Mouse (Mus musculus) lung, embryonic 15.5 days (tissue): ENCODE measurements around the gene Folr2. TPM values are rescaled to one million over a fixed set of nuclear protein-coding genes. Genes with fewer than 3 reads are reported as not detected.
A peak's percentile ranks its signal among the peaks of the same experiment; 100 is the strongest.

Experiments used
- ATAC-seq: fragments of 200-750 bp; cut with Nextera tagmentation; 2 replicates; pipeline ENCODE4 v1.8.0; 2017; ENCODE audit warnings: moderate number of reproducible peaks, borderline replicate concordance; ENCODE audit not compliant: low FRiP score, low TSS enrichment; ENCODE audit errors: extremely low read depth
- H3K27ac ChIP-seq: fragments of 300-500 bp; sonication (generic); 2 replicates; pipeline ENCODE4 v1.5.1; 2015; ENCODE audit warnings: moderate library complexity, mild to moderate bottlenecking, inconsistent platforms
- H3K27me3 ChIP-seq: fragments of 300-500 bp; sonication (generic); 2 replicates; pipeline ENCODE4 v1.6.1; 2015; ENCODE audit warnings: inconsistent platforms
- H3K36me3 ChIP-seq: fragments of 300-500 bp; sonication (generic); 2 replicates; pipeline ENCODE4 v1.6.1; 2015; ENCODE audit warnings: inconsistent platforms
- H3K4me1 ChIP-seq: fragments of 300-500 bp; sonication (generic); 2 replicates; pipeline ENCODE4 v1.6.1; 2015; ENCODE audit warnings: inconsistent platforms
- H3K4me2 ChIP-seq: fragments of 300-500 bp; sonication (generic); 2 replicates; pipeline ENCODE4 v1.6.1; 2015; ENCODE audit warnings: inconsistent platforms, mild to moderate bottlenecking, moderate library complexity
- H3K4me3 ChIP-seq: fragments of 300-500 bp; sonication (generic); 2 replicates; pipeline ENCODE4 v1.5.1; 2015; ENCODE audit warnings: mild to moderate bottlenecking, inconsistent platforms
- H3K9ac ChIP-seq: fragments of 300-500 bp; sonication (generic); 2 replicates; pipeline ENCODE4 v1.6.1; 2015; ENCODE audit warnings: inconsistent platforms
- H3K9me3 ChIP-seq: fragments of 300-500 bp; sonication (generic); 2 replicates; pipeline ENCODE4 v1.6.1; 2016; ENCODE audit warnings: inconsistent platforms
- WGBS: fragments of 180-500 bp; shearing (Covaris S2); methylation state at CpG from one replicate; pipeline ENCODE4 v1.1.7; 2015; 5-methylcytosine and 5-hydroxymethylcytosine counted together
- polyA plus RNA-seq: library from polyadenylated mRNA; unstranded; fragments of >200 nt; fragmentation: Nextera tagmentation; extraction: Ambion mirVana; gene quantifications from 2 replicates; pipeline ENCODE4 v1.2.1, GENCODE M21; 2015

The Folr2 gene
- polyA plus RNA-seq, 1 experiment from 2014 or later: 1.0 TPM

DNA sequence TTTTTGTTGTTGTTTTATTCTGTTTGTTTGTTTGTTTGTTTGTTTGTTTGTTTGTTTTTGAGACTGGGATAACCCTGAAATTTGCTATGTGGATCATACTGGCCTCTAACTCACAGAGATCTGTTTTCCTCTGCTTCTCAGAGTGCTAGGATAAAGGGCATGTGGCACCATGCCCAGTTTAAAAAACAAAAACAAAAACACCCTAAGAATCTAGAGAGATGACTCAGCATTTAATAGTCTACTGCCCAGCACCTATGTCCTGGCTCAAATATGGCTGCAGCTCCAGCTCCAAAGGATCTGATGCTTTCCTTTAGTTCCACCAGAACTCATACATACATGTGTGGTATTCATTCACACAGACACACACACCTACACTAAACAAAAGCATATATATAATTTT is 4.0 kb upstream of the Folr2 start:
- Histone ChIP-seq H3K9ac (no peak overlapping the region), H3K4me1 (no peaks in the 10 kb centered on the region), H3K27ac (no peak overlapping the region), H3K4me3 (no peak overlapping the region), H3K36me3 (no peaks in the 10 kb centered on the region), H3K4me2 (no peak overlapping the region), H3K9me3 (no peaks in the 10 kb centered on the region), H3K27me3 (no peaks in the 10 kb centered on the region)
- ATAC-seq: no peak

DNA sequence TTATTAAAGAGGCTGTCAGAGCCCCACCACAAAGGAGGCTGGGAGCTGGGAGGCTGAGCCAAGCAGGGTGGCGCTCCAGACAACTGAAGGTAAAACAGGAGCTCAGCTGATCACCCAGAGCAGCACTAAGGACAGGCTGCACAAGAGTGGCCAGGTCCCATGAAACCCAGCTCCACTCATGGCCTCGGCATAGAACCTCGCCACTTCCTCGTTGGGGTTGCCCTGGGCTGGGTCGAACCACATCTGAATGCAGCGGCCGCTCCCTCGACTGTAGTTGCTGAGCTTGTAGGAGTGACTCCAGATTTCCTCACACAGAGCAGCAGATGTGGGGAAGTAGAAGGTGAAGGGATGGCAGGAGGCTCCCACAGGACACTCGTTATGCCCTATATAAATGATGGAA is 1.4 kb upstream of the Folr2 start:
- H3K4me2 ChIP-seq: no peak overlapping the region
- no peak for ATAC-seq

DNA sequence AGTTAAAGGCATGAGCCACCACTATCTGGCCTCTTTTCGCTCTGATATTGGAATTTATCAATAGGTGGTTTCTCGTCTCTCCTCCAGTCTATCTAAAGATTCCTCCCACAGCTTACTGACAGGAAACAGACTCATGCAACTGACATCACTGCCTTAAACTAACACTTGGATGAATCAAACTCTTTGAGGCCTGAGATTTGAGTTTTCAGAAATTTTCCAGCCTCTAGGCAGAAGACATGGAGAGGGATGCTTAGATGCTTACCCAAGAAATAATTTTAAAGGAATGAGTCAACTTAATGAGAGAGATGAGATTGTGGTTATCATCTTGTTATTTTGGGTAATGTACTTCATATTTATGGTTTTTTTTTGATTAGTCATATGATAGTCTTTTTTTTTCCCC is 3.2 kb downstream of the Folr2 start:
- H3K9ac ChIP-seq: no peak overlapping the region
- no peaks in the 10 kb centered on the region for H3K4me1 ChIP-seq
- H3K4me2 ChIP-seq: no peak overlapping the region
- no peaks in the 10 kb centered on the region for H3K36me3 ChIP-seq
- WGBS: 66% methylated on average over 2 of the region's 2 CpGs
- no peaks in the 10 kb centered on the region for H3K27me3 ChIP-seq
- no peak for ATAC-seq
- H3K27ac ChIP-seq: no peak overlapping the region
- H3K9me3 ChIP-seq: no peaks in the 10 kb centered on the region
- H3K4me3 ChIP-seq: no peak overlapping the region

More for the DNA sequence above, 1.4 kb upstream of the Folr2 start:
- H3K36me3 ChIP-seq: no peaks in the 10 kb centered on the region
- H3K4me3 ChIP-seq: no peak overlapping the region
- WGBS: 70% methylated on average over 9 of the region's 9 CpGs
- H3K9me3 ChIP-seq: no peaks in the 10 kb centered on the region
- H3K27ac ChIP-seq: no peak overlapping the region
- no peak overlapping the region for H3K9ac ChIP-seq
- no peaks in the 10 kb centered on the region for H3K27me3 ChIP-seq
- H3K4me1 ChIP-seq: no peaks in the 10 kb centered on the region

DNA sequence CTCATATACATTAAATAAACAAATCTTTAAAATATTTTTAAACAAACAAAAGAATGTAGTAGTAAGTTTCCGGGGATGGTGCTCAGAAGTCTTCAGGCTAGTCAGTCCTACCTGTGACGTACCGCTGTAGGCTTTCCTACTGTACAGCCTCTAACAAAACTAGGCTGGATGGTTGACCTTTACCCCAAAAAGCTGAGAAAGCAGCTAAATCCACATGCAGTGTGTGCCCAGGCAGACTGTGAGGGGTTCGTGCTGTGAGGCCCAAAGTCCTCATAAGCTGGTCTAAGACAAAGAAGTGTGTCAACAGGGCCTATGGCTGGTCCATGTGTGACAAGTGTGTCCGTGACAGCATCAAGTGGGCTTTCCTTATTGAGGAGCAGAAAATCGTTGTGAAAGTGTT is 4.1 kb downstream of the Folr2 start:
- H3K4me1 ChIP-seq: no peaks in the 10 kb centered on the region
- no peak overlapping the region for H3K4me3 ChIP-seq
- WGBS: 75% methylated on average over 6 of the region's 6 CpGs
- H3K9ac ChIP-seq: no peak overlapping the region
- H3K27ac ChIP-seq: no peak overlapping the region
- no peak overlapping the region for H3K4me2 ChIP-seq
- no peaks in the 10 kb centered on the region for H3K27me3 ChIP-seq
- H3K36me3 ChIP-seq: no peaks in the 10 kb centered on the region
- no peaks in the 10 kb centered on the region for H3K9me3 ChIP-seq
- no peak for ATAC-seq

DNA sequence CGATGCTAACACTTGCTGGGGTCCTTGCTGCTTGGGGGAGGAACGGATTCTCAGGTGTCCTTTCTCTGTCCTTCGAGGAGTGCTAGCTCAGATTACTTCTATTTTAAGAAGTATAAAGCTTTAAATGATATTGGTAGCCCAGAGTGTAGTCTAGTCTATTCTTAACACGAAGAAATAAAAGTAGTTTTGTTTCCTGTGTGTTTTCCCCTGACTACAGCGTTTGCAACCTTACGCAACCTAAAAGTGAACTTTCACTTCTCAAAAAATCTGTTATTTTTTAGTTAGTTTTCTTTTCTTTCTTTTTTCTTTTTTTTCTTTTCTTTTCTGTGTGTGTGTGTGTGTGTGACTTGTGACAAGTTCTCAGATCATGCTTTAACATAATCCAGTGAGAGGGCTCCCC is 5.3 kb downstream of the Folr2 start:
- no peak overlapping the region for H3K4me3 ChIP-seq
- no peak overlapping the region for H3K27ac ChIP-seq
- H3K9ac ChIP-seq: no peak overlapping the region
- H3K9me3 ChIP-seq: no peaks in the 10 kb centered on the region
- no peak for ATAC-seq
- WGBS: 81% methylated on average over 6 of the region's 6 CpGs
- no peaks in the 10 kb centered on the region for H3K27me3 ChIP-seq
- no peak overlapping the region for H3K4me2 ChIP-seq
- H3K36me3 ChIP-seq: no peaks in the 10 kb centered on the region
- H3K4me1 ChIP-seq: no peaks in the 10 kb centered on the region

DNA sequence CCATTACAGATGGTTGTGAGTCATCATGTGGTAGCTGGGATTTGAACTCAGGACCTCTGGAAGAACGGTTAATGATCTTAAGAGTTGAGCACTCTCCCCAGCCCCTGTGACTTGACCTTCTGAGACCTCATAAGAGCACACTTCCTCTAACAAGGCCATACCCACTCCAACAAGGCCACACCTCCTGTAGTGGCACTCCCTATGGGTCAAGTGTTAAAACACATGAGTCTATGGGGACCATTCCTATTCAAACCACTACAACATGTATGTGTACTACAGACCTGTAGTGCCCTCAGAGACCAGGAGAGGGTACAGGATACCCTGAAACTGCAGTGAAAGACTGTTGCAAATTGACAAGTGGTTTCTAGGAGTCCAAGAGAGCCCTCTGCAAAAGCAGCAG is 9.1 kb downstream of the Folr2 start:
- H3K9me3 ChIP-seq: no peaks in the 10 kb centered on the region
- no peak overlapping the region for H3K4me3 ChIP-seq
- no peak overlapping the region for H3K9ac ChIP-seq
- no peaks in the 10 kb centered on the region for H3K36me3 ChIP-seq
- no peak overlapping the region for H3K27ac ChIP-seq
- no peak for ATAC-seq
- H3K27me3 ChIP-seq: no peaks in the 10 kb centered on the region
- 81% methylated on average over 1 of the region's 1 CpGs for WGBS
- no peaks in the 10 kb centered on the region for H3K4me1 ChIP-seq
- H3K4me2 ChIP-seq: no peak overlapping the region

DNA sequence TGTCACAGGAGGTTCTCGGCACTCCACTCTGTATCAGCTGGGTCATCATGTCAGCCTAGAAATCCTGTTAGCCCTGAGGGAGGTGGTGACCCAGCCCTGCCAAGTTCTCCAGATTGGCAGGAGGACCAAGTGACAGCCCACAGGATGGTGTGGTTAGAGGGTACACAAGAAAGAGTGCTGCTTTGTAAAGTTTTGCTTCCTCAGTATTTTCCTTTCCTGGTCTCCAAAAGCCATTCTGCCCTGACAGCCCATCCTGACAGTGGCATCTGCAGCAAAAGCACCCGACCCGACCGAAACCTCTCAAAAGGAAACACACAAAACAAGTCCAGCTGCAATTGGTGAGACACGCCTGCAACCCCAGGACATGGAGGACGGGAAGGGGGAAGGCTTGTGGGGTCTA is 12.8 kb downstream of the Folr2 start:
- ATAC-seq: no peak
- Histone ChIP-seq H3K27ac (no peak overlapping the region), H3K9ac (no peak overlapping the region), H3K27me3 (no peaks in the 10 kb centered on the region), H3K4me1 (no peaks in the 10 kb centered on the region), H3K9me3 (no peaks in the 10 kb centered on the region), H3K4me2 (no peak overlapping the region), H3K4me3 (no peak overlapping the region), H3K36me3 (no peaks in the 10 kb centered on the region)
- 52% methylated on average over 6 of the region's 6 CpGs for WGBS

DNA sequence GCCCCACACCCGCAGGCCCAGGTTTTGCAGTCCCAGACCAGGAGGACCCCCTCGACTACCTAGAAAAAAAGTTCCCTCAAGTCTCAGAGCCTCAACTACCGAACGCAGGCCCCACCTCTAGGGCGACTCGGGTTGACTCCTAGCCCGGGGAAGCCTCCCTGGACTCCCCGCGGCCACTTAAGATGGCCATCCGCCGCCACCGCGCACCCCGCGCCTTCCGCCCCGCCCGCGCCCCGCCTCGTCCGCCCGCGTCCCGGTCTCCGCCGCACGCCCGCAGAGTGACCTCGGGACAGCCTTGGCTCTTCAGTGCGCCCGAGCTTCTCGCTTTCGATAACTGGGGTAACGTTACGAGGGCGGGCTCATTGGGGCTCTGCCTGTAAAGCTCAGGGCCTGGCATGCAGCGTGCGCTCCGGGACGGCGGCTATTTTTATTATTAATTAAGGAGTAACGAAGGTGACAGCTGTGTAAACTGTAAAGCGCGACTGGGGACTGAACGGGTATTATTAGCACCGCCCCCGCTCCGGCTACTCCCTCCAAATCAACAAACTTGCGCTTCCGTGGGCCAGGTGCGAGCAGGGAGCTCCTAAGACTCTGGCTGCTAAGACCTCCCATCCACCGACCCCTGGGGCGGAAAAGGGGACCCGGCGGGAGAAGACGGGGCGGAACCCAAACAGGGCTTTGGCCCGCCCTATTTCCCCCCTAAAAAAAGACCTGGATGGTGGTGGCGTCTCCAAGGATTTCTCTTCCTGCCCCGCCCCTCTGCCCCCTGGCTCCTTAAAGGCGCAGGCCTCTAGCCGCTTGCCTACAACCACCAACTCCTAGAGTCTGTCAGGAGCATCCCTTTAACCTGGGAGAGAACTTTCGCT is 19.2 kb downstream of the Folr2 start, which contains the start of gene Inppl1:
Gene Inppl1 (minus strand): TSS at position 624 of the 866 bp plus-strand sequence.
- Histone ChIP-seq H3K4me2 (peak within 1 kb of the TSS; percentile 73), H3K9me3 (no peaks in the 10 kb centered on the region), H3K27me3 (no peaks in the 10 kb centered on the region), H3K4me3 (peak within 1 kb of the TSS; percentile 82), H3K4me1 (peaks cover 31% of the 10 kb centered on the region), H3K27ac (peak within 1 kb of the TSS; percentile 98), H3K36me3 (peaks cover 10% of the 10 kb centered on the region; the same call in 1 of the 2 replicates), H3K9ac (peak within 1 kb of the TSS; percentile 92)
- under 1% methylated on average over 64 of the region's 64 CpGs for WGBS
- peak; percentile 90 for ATAC-seq

DNA sequence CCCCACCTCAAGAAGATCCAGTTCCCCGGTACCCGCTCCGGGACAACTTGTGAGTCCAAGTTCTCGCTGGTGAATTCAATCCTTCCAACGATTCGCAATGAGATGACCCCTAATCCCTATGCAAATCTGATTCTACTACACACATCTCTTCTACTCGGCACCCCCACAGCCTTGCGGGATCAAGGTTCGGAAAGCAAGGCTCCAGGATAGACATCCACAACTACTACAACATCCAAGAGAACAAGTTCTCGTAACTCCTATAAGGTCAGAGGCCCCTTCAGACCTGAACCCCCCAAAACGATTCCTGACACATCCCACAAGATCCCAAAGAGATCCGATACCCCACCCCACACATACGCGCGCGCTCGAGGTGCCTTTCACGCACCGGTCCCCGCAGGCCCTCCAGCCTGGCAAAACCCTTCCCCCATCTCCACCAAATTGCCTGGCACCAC is 19.8 kb downstream of the Folr2 start:
- WGBS: 0% methylated on average over 20 of the region's 20 CpGs

DNA sequence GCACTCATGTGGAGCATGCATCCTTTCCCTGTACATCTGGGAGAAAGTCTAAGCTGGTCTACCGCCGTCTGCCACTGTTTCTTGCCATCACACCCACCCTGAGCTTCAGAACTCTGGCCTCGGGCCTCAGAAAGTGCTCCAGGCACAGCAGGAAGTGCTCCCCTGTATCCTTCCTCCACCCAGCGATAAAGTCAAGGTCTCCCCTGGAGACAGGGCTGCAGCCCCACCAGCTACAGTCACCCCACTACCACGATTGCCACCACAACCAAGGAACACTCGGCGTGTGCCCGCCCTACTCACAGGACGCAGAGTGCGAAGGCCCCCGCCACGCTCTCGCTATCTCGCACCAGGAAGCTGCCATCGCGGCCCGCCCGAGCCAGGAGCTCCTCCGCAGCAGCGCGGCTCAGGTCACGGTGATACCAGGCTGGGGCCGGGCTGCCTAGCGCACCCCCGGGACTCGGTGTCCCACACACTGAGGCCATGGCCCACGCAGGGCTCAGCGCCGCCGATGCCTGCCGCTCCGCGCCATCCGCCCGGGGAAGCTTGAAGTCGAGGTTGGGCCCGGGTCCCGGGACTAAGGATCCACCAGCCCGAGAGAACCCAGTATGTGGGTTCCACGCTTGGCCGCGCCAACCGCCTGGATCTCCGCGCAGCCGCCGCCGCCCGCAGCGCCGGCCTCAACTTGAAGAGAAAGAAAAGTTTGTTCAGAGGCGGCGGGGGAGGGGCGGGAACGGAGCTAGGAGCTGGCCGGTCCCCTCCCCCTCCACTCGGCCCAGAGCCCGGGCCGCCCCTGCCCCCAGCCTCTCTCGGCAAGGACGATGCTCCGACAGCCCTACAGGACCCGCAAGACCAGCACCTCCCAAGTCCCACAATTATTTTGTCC is 20.5 kb downstream of the Folr2 start:
- H3K27ac ChIP-seq: peak overlapping the region; percentile 98
- no peaks in the 10 kb centered on the region for H3K9me3 ChIP-seq
- peak; percentile 41 for ATAC-seq
- H3K9ac ChIP-seq: peak overlapping the region; percentile 92
- H3K4me3 ChIP-seq: peak overlapping the region; percentile 82
- WGBS: under 1% methylated on average over 62 of the region's 63 CpGs
- H3K4me1 ChIP-seq: peaks cover 31% of the 10 kb centered on the region
- H3K36me3 ChIP-seq: peaks cover 23% of the 10 kb centered on the region
- H3K27me3 ChIP-seq: no peaks in the 10 kb centered on the region
- H3K4me2 ChIP-seq: peak overlapping the region; percentile 73

More for the DNA sequence above, 19.8 kb downstream of the Folr2 start:
- H3K27ac ChIP-seq: peak overlapping the region; percentile 98
- no peaks in the 10 kb centered on the region for H3K9me3 ChIP-seq
- peaks cover 17% of the 10 kb centered on the region for H3K36me3 ChIP-seq
- H3K4me1 ChIP-seq: peaks cover 31% of the 10 kb centered on the region
- peak overlapping the region; percentile 82 for H3K4me3 ChIP-seq
- H3K4me2 ChIP-seq: peak overlapping the region; percentile 73
- H3K9ac ChIP-seq: peak overlapping the region; percentile 92
- ATAC-seq: no peak; the same call in 1 of the 2 replicates
- H3K27me3 ChIP-seq: no peaks in the 10 kb centered on the region

DNA sequence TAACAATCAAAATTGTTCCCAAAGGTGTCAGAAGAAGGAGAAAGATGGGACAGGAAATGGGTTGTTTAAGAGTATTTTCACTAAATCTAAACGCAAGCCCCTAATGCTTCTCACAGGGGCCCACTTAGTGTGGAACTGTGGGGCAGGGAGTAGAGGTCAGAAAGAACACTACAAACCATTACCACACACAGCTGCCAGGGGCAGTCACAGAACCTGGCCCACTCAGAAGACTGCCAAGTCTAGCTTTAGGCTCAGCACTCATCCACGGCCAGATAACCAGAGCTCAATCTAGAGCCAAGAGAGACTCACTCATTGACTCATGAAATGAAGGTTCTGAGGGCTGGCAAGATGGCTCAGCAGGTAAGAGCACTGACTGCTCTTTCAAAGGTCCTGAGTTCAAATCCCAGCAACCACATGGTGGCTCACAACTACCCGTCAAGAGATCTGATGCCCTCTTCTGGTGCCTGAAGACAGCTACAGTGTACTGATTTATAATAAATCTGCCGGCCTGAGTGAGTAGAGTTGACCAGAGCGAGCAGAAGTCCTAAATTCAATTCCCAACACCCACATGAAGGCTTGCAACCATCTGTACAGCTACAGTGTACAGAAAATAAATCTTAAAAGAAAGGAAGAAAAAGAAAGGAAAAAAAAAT is 21.4 kb downstream of the Folr2 start:
- H3K27me3 ChIP-seq: no peaks in the 10 kb centered on the region
- H3K9ac ChIP-seq: peak overlapping the region; percentile 92
- H3K4me3 ChIP-seq: peak overlapping the region; percentile 82
- peaks cover 33% of the 10 kb centered on the region for H3K36me3 ChIP-seq
- WGBS: 23% methylated on average over 5 of the region's 5 CpGs
- ATAC-seq: no peak
- peaks cover 31% of the 10 kb centered on the region for H3K4me1 ChIP-seq
- H3K9me3 ChIP-seq: no peaks in the 10 kb centered on the region
- peak overlapping the region; percentile 98; the same call in 1 of the 2 replicates for H3K27ac ChIP-seq
- H3K4me2 ChIP-seq: peak overlapping the region; percentile 73
